Mouse (Mus musculus): ENCODE results near the gene Wwox. TPM values are rescaled to one million over a fixed set of nuclear protein-coding genes. Genes with fewer than 3 reads are reported as not detected.
"Not testable (repeated sequence)": the region's sequence is repeated elsewhere in the genome, so short reads cannot be mapped to it uniquely, and the experiment has no call there.

Gene Wwox
- total RNA-seq, 1 experiment from 2014 or later: 11.8 TPM

DNA sequence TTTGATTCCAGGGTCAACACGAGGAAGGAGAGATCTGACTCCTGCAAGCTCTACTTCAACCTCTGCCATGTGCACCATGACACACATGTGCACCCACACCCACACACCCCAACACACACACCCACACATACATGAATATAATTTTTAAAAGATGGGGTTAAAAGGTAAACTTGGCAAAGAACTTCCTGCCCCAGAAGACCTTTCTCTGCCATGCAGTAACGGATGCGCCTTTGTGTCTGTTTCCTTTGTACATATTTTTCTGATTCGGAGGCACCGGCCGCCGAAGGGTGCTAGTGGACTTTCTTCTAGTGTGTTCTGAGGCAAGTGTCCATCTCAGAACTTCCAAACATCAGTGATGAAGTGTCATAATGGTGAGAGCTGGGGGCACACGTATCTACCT is 386.0 kb downstream of the Wwox start:
- no peak for ATAC-seq (replicated peaks; ENCODE audit: low read depth, poor library complexity, severe bottlenecking)

DNA sequence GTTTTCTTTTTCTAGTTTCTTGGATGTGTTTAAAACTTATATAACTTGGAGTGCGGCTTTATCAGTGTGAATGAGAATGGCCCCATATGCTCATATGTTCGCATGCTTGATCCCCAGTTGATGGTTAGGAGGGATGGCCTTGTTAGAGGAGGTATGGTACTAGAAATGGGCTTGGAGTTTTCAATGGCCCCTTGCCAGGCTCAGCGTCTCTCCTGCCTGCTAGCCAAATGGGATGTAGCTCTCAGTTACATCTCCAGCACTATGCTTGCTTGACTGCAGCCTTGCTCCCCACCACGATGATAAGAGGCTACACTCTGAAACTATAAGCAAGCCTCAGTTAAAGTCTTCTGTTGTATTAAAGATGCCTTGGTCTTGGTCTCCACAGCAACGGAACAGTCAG is 387.5 kb downstream of the Wwox start:
- ATAC-seq (replicated peaks; ENCODE audit: low read depth, poor library complexity, severe bottlenecking): no peak

DNA sequence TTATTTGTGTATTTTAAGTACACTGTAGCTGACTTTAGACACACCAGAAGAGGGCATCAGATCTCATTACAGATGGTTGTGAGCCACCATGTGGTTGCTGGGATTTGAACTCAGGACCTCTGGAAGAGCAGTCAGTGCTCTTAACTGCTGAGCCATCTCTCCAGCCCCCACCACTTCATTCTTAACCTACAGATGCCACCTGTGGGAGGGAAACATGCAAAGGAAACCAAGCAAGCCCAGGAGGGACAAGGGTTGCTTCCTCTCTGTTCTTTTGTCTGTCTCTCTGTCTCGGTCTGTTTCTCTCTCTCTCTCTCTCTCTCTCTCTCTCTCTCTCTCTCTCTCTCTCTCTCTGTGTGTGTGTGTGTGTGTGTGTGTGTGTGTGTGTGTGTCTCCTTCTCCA is 388.4 kb downstream of the Wwox start:
- ATAC-seq (replicated peaks; ENCODE audit: low read depth, poor library complexity, severe bottlenecking): not testable (repeated sequence)

DNA sequence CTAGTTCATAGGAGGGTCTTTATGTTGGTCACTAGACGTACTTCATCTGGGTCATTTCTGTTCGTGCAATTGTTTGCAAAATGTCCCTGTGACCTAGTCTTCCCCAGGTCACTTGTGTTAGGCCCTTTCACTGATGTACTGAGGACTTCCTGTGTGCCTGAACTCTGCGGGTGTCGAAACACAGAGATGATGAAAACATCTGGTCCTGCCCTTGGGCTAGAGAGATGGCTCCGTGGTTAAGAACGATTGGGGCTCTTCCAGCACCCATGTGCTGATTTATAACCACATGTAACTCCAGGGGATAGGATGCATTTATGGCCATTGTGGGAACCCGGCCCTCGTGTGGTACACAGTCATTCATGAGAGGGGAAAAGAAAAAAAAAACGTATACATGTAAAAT is 392.1 kb downstream of the Wwox start:
- peak; percentile 40; the same call in 1 of the 2 replicates for ATAC-seq (replicated peaks; ENCODE audit: low read depth, poor library complexity, severe bottlenecking)

DNA sequence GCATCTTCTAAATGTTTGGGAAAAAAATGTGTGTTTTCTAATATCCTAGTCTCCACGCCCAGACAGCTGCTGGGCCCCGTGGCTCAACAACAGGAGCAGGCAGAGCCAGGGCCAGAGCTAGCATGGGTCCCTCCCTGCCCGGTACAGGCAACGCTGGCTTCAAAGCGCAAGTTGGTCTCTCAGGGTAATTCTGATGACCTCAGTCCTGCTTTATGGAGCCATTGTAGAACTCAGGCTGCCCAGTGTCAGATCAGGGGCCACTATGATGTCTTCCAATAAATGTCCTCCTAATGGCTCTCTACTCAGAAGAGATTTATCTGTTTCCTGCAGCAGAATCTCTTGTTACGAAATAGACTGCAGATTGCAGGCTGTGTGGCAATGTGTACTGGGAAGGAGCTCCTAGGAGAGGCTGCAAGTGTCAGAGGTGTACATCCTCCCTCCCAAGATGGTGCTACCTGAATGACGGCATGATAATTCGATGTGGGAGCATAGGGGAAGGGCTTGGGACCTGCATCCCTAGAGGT is 392.9 kb downstream of the Wwox start:
- ATAC-seq (replicated peaks; ENCODE audit: low read depth, poor library complexity, severe bottlenecking): peak; percentile 65

DNA sequence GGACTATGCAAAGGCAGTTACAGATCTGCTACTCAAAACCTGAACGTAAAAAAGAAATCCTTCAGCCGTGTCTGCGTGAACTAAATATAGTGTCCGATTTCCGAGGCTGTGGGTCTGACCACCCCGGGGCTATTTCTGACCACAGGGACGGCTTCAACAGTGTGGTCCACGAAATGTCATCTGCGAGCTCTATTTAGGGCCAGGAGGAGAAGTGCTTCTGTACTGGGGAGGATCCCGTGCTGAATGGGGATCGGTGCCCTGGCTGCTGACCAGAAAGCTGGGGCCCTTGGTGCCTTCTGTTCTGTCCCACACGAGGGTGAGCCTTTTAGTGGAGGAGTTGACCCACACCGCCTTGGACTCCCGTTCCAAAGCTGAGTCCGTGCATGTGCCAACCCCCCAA is 395.3 kb downstream of the Wwox start:
- ATAC-seq (replicated peaks; ENCODE audit: low read depth, poor library complexity, severe bottlenecking): no peak

DNA sequence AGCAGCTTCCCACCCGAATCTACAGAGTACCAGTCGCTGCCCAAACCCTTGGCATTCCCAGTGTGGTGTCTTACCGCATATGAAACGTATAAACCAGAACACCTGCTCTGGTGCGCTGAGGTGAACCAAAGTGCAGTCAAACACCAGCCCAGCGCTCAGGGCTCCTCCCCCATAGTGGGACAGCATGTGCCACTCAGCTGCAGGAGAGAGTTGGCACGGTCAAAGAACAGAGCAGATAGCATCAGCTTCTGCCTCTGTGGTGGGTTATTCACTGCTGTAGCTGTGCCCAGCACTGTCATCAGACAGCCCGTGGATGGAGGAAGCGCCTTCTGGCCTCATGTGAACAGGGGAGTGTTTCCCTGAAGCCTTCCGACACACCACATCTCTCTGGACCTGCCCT is 400.5 kb downstream of the Wwox start:
- ATAC-seq (replicated peaks; ENCODE audit: low read depth, poor library complexity, severe bottlenecking): peak; percentile 88

DNA sequence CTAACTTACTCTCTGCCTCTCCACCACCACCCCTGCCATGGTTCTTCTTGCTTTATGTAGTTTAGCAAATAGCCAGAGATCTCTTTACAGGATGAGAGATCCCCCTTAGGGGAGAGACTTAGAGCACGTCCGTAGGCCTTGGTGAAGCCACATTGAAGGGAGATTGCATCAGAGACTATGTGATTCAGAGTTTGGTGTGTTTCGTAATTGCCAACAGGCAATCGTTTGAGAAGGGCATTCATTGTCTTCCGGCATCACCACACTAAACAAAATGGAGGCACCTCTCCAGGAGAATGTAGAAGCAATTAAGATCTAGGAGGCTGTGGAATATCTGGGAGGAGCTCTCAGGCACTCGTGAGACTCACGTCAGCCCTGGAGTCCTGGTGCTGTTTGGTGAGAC is 408.2 kb downstream of the Wwox start:
- ATAC-seq (replicated peaks; ENCODE audit: low read depth, poor library complexity, severe bottlenecking): peak; percentile 68

DNA sequence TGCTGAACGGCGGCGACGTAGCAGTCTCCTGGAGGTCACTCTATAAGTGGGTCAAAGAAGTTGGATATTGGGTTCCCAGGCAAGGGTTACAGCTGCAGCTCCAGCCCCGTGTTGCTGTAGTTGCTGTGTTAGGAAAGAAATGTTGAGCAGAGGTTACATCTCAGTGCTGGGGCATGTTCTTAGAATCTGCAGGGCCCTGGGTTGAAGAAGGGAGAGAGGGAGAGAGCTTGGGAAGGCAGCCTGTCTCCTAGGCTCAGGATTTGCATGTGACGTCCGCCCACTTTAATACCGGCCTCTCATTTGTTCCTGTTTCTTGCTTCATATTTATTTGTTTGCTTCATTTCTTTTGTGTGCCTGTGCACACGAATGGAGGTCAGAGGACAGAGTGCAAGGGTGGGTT is 410.0 kb downstream of the Wwox start:
- ATAC-seq (replicated peaks; ENCODE audit: low read depth, poor library complexity, severe bottlenecking): no peak

DNA sequence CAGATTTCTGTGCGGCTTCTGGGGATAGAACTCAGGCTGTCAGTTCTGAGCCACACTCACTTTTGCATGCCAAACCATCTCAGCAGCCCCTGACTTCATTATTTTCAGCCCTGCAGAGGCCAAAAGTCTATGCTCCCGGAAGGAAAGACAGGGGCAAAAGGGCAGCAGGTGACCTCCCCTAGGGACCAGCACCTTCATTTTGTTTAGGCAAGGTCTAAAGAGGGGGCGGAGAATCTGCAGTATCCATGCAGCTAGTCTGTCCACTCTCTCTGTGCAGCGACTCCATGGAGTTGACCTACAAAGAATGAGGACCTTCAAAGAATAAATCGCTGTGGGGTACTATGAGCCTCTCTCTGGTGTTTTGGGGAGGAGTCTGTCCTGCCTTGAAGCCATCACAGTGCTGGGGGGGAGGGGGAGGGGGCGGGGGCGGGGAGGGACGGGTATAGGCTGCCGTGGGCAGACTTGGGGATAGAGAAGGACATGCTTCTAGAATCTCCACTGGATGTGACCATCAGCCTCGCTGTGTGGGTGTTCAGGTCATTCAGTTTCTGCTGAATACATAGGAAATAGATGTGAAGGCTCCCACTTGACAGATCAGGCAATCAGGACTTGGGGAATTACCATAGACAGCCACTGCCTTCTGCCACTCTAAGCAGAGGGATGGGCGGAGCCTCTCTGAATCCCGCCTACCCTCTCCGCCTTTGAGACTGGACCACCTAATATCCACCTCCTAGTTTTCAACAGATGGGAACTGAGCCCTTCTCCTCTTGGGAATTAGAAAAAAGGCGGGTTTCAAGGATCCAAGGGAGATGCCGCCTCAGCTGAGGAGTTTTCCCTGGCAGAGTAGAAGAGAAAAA is 410.8 kb downstream of the Wwox start:
- ATAC-seq (replicated peaks; ENCODE audit: low read depth, poor library complexity, severe bottlenecking): no peak

DNA sequence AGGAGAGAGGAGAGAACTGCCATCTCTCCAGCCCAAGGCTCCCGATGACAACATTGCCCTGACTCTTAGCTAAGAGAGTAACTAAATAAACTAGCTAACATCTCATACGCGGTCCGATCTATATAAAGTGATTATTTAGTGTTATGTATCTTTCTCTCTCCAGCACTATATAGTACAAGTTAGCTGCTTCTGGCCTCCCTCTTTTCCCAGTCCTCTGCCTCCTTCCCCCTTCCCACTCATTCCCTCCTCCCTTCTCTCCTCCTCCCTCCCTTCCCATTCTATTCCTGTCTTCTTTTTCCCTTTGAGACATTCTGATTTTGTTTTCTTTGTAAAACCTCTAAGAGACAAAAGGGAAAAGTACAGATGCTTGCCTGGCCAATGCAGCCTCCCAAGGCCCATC is 414.3 kb downstream of the Wwox start:
- ATAC-seq (replicated peaks; ENCODE audit: low read depth, poor library complexity, severe bottlenecking): no peak

DNA sequence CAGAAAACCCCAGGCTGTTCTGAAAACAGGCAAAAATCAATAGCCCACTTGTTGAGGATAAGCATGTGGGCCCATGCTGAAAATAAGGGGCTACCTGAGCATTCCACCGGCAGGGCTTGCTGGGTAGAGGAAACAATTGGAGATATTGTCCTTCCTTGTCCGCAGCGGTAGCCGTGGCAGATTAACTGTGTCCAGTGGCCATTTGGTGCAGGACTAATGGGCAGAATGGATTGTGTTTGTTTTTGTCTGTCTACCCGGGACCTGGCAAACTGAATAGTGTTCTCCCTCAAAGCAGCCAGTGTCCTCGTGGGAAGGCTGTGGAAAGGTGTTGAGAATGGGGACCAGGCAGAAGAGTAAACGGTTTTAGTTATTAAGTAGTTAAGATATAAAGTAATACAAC is 416.4 kb downstream of the Wwox start:
- ATAC-seq (replicated peaks; ENCODE audit: low read depth, poor library complexity, severe bottlenecking): no peak

DNA sequence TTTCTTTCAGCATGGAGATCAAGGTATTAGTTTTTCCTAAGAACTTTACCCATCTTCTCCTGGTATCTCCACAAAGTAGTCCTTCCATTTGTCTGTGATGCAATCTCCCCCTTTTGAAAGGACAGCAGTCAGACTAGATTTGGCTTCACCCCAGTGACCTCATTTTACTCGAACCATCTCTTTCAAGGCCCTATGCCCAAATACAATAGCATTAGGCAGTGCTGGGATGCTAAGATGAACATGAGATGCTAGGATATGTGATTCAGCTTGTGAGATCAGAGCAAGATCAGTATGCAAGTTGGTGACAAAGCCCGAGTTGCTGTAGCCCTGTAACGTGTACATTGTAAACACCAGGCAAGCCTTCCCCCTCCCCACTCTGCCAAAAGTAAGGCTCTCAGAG is 426.5 kb downstream of the Wwox start:
- ATAC-seq (replicated peaks; ENCODE audit: low read depth, poor library complexity, severe bottlenecking): no peak

DNA sequence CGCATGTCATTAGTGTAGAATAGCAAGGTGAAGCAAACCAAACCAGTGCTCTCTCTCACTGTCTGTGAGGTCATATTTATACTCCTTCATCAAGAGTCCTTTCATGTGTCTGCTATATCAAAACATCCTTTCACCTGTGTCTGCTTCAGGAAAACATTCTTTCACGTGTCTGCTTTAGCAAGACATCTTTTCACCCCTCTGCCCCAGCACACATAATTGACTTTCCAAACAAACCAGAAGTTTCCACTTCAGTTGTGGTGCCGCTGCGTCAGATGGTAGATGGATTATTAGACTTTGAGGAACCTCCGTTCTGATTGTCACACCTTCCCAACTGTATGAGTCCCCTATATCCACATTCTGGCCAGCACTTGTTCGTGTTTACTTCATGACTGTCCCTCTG is 429.9 kb downstream of the Wwox start:
- ATAC-seq (replicated peaks; ENCODE audit: low read depth, poor library complexity, severe bottlenecking): no peak

DNA sequence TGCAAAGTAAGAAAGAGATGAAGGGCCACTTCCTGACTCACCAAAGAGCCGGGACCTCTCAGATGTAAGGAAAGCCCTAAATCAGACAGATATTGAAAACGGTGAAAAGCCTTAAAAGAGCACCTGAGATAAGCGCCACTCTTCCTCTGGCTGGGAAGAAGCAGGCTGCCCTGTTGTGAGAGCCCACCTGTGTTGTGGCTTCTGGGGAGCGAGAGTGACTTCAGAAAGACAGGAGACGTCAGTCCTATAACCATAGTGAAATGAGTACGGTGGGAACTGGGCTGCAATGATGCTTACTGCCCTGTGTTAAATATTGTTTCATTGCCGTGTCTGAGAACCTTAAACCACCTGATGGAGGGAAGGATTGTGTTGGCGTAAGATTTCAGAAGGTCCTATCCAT is 431.0 kb downstream of the Wwox start:
- no peak for ATAC-seq (replicated peaks; ENCODE audit: low read depth, poor library complexity, severe bottlenecking)

DNA sequence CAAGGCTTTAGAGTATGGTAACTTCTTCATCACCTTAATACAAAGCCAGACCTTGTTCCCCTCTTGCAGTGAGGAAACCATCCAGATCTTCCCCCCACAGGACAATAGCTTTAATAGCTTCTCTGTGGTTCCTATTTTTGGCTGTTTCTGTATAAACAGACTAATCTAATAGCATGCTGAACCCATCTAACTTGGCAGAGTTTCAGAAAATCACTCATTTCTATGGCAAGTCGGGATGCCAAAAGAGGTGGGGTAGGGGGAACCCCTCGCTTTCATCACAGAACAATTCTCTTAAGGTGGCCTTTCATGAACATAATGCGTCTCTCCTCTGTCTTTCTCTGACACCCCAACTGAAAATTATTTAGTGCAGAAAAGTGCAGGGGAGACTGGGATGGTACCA is 433.0 kb downstream of the Wwox start:
- no peak for ATAC-seq (replicated peaks; ENCODE audit: low read depth, poor library complexity, severe bottlenecking)

DNA sequence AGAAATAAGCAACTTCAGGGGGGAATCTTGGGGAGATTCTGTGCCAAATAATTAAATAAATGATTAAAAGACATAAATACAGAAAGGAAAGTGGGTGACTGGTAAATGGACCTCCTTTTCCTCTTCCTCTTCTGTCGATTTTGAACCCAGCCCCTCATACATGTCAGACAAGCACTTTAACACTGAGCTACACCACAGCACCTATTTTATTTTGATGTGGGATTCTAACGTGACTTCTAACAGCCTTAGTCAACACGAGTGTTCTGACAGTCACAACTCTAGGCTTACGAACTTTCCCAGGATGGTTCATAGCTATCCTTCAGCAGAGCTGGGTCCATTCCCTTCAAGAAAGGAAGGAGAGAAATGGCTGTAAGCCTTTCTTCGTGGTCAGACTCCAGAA is 435.7 kb downstream of the Wwox start:
- no peak for ATAC-seq (replicated peaks; ENCODE audit: low read depth, poor library complexity, severe bottlenecking)

DNA sequence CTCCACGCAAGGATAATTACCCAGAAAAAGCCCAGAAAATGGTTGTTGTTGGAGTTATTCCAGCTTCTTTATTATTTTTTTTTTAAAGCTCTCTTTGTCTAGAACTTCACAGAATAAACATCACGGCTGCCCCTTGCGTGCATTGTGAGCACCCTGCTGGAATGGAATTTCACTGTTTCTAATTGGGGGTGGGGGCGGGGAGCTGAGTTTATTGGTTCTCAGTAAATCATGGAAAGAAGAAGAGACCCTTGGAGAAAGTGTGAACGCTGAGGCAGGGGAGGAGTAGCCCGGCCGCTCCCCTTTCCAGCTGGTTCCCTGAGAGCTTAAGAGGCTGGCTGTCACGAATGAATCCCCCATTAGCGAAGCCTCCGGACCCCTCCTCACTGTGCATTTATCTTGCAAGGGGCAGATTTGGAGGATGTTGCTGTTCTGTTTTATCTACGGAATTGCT is 436.7 kb downstream of the Wwox start:
- no peak for ATAC-seq (replicated peaks; ENCODE audit: low read depth, poor library complexity, severe bottlenecking)

DNA sequence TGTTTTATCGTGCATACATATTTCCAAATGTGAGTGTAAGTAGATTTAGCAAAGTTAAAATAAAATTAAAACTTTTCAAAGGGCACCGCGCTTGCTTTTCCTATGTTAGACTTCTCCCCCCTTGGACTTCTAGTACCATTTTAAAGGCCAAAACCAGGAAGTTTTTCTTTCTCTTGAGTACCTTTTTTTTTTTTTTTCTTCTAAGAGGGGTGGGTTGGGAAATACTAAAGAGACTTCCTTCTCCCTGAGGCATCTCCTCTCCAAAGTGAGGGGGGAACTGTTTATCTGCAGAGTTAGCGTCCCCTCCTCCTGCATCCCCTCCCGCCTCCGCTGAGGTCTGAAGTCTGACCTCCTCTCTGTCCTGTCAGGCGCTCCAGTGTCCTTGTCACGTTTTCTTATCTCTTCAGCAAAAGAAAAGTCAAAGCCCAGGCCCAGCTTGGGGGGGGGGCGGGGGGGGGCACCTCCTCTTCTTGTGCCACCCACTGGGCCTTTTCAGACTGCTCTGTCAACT is 437.3 kb downstream of the Wwox start:
- 0 out of 2 replicates have a peak, but pooled peaks have one; percentile 2 for ATAC-seq (replicated peaks; ENCODE audit: low read depth, poor library complexity, severe bottlenecking)

DNA sequence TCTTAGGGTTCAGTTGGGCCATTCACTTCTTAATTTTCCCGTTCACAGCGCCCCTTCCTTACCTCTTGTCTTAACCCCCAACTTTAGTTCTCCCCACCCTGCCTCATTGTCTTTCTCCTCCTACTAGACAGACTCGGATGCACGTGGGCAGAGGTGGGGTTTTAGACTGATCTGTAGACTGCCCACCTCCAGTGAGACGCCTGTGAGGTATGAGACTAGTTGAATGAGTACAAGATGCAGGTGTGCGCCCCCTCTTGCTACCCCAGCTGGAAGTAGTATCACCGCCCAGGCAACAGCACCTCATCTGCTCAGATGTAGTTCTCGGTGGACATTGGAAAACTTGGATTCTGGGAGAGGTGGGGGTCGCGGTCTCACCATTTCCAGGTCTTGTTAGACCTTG is 437.8 kb downstream of the Wwox start:
- no peak for ATAC-seq (replicated peaks; ENCODE audit: low read depth, poor library complexity, severe bottlenecking)

DNA sequence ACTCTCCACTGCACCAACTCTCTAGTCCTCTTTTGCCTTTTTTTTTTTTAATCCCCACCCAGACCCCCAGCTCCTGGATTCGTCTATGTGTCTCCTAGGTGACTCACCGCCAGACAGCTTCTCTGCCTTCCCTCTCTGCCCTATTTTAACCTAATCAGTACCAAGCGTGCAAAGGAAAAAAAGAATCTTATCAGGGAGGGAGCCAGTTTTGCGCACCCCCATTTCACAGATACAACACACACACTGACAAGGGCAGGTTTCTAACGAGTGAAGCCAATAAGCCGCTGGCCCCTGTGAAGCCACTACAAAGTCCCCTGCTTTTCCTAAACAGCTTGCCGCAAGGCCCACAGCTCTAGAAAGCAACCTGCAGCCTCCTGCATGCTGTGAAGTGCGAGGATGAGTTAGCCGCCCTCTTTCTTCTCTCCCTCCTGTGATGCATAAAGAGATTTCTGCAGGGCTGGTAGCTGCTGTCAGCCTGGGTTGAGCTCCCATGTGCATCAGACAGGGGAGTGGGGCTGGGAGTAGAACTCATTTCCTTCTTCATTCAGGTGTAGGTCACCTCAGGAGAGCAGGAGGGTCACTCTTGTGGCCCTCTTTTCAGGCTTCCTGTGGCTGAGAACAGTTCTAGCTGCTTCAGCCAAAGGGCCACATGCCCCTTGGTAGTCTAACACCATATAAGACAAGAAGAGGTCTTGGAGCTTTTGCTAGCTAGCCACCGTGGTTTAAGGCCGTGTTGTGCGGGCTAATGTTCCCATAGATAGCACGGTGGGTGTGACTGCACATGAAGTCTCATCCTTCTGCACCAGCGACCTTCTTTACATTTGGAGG is 439.2 kb downstream of the Wwox start:
- 0 out of 2 replicates have a peak, but pooled peaks have one; percentile 3 for ATAC-seq (replicated peaks; ENCODE audit: low read depth, poor library complexity, severe bottlenecking)
